Mouse (Mus musculus) Muller cell, postnatal 12 days (primary cell): Measurements from ENCODE around the gene Arhgef10l.
A peak's percentile ranks its signal among the peaks of the same experiment; 100 is the strongest.

Source experiments
- DNase-seq: peaks from one replicate; pipeline ENCODE4 v3.0.0-alpha.2; 2015; ENCODE audit errors: inconsistent ontology term

Gene Arhgef10l

GRCm38 (mm10) chr4:140525674-140526177 lies 140.1 kb downstream of the Arhgef10l start:
- no peak for DNase-seq

GRCm38 (mm10) chr4:140524927-140525326 lies 140.9 kb downstream of the Arhgef10l start:
- DNase-seq = no peak

GRCm38 (mm10) chr4:140522873-140523272 lies 142.9 kb downstream of the Arhgef10l start:
- no peak for DNase-seq

GRCm38 (mm10) chr4:140520719-140521118 lies 145.1 kb downstream of the Arhgef10l start:
- DNase-seq = no peak

GRCm38 (mm10) chr4:140513797-140514196 lies 152.0 kb downstream of the Arhgef10l start:
- no peak for DNase-seq

GRCm38 (mm10) chr4:140509856-140510255 lies 156.0 kb downstream of the Arhgef10l start:
- no peak for DNase-seq

GRCm38 (mm10) chr4:140507172-140507714 lies 158.6 kb downstream of the Arhgef10l start:
- peak; percentile 36 for DNase-seq

GRCm38 (mm10) chr4:140505608-140506002 lies 160.2 kb downstream of the Arhgef10l start:
- DNase-seq = no peak

- peak; percentile 58 for DNase-seq
Observed at GRCm38 (mm10) chr4:140504921-140505607, 160.7 kb downstream of the Arhgef10l start.

GRCm38 (mm10) chr4:140504067-140504913 lies 161.5 kb downstream of the Arhgef10l start:
- DNase-seq = peak; percentile 46

GRCm38 (mm10) chr4:140500766-140501165 lies 165.0 kb downstream of the Arhgef10l start:
- DNase-seq = peak; percentile 93

GRCm38 (mm10) chr4:140499571-140499970 lies 166.2 kb downstream of the Arhgef10l start:
- DNase-seq = no peak

GRCm38 (mm10) chr4:140497169-140497568 lies 168.6 kb downstream of the Arhgef10l start:
- DNase-seq = peak; percentile 88

GRCm38 (mm10) chr4:140491555-140491954 lies 174.3 kb downstream of the Arhgef10l start:
- DNase-seq = peak; percentile 45

GRCm38 (mm10) chr4:140485442-140485841 lies 180.4 kb downstream of the Arhgef10l start:
- no peak for DNase-seq

GRCm38 (mm10) chr4:140483134-140483533 lies 182.7 kb downstream of the Arhgef10l start:
- DNase-seq = no peak

- no peak for DNase-seq
Observed at GRCm38 (mm10) chr4:140480369-140481067, 185.3 kb downstream of the Arhgef10l start.

- DNase-seq = no peak
Observed at GRCm38 (mm10) chr4:140475194-140475593, 190.6 kb downstream of the Arhgef10l start.

GRCm38 (mm10) chr4:140469760-140470452 lies 195.9 kb downstream of the Arhgef10l start:
- DNase-seq = peak; percentile 11

- no peak for DNase-seq
Observed at GRCm38 (mm10) chr4:140467254-140467791, 198.5 kb downstream of the Arhgef10l start.
